Mouse (Mus musculus) hindbrain, embryonic 11.5 days (tissue): Measurements from ENCODE around the gene Mdm2. TPM values are rescaled to one million over a fixed set of nuclear protein-coding genes. Genes with fewer than 3 reads are reported as not detected.

ENCODE experiments used
- ATAC-seq: fragments of 200-750 bp; cut with Nextera tagmentation; 2 replicates; pipeline ENCODE4 v1.8.0; 2017; ENCODE audit warnings: mild to moderate bottlenecking, moderate TSS enrichment, moderate library complexity; ENCODE audit not compliant: low FRiP score
- DNase-seq: peaks from one replicate; pipeline ENCODE4 v3.0.0-alpha.2; 2015; ENCODE audit warnings: low spot score
- H3K27ac ChIP-seq: fragments of 300-500 bp; sonication (generic); 2 replicates; pipeline ENCODE4 v1.5.1; 2014; ENCODE audit warnings: mild to moderate bottlenecking, low read depth, low read length
- H3K27me3 ChIP-seq: fragments of 300-500 bp; sonication (generic); 2 replicates; pipeline ENCODE4 v1.6.1; 2014; ENCODE audit warnings: mild to moderate bottlenecking, low read length, moderate library complexity, mixed read lengths; ENCODE audit not compliant: control insufficient read depth, insufficient read depth
- H3K36me3 ChIP-seq: fragments of 300-500 bp; sonication (generic); 2 replicates; pipeline ENCODE4 v1.6.1; 2014; ENCODE audit warnings: mild to moderate bottlenecking, low read length, moderate library complexity, mixed read lengths; ENCODE audit not compliant: control insufficient read depth, insufficient read depth
- H3K4me1 ChIP-seq: fragments of 300-500 bp; sonication (generic); replicated peaks from 2 replicates; pipeline ENCODE4 v1.6.1; 2014; ENCODE audit warnings: low read length, mixed read lengths; ENCODE audit not compliant: control insufficient read depth, insufficient read depth
- H3K4me2 ChIP-seq: fragments of 300-500 bp; sonication (generic); replicated peaks from 2 replicates; pipeline ENCODE4 v1.6.1; 2014; ENCODE audit warnings: mild to moderate bottlenecking, low read depth, low read length
- H3K4me3 ChIP-seq: fragments of 300-500 bp; sonication (generic); 2 replicates; pipeline ENCODE4 v1.5.1; 2014; ENCODE audit warnings: low read depth, low read length
- H3K9ac ChIP-seq: fragments of 300-500 bp; sonication (generic); 2 replicates; pipeline ENCODE4 v1.6.1; 2014; ENCODE audit warnings: low read depth, low read length
- H3K9me3 ChIP-seq: fragments of 300-500 bp; sonication (generic); 2 replicates; pipeline ENCODE4 v1.6.1; 2016; ENCODE audit warnings: low read length; ENCODE audit not compliant: control insufficient read depth
- WGBS: fragments of 180-500 bp; shearing (Covaris S2); extraction: QIAGEN DNeasy Blood & Tissue Kit; methylation state at CpG from one replicate; pipeline ENCODE4 v1.1.7; 2014; 5-methylcytosine and 5-hydroxymethylcytosine counted together
- polyA plus RNA-seq: library from polyadenylated mRNA; unstranded; fragments of >200 nt; fragmentation: Nextera tagmentation; extraction: Ambion mirVana; gene quantifications from 2 replicates; pipeline ENCODE4 v1.2.1, GENCODE M21; 2014

Gene Mdm2
- polyA plus RNA-seq, 1 experiment from 2014 or later = 87.8 TPM

GRCm38 (mm10) chr10:117730637-117731203 is 20.2 kb upstream of the Mdm2 start:
- Histone ChIP-seq H3K9me3 (no peaks in the 10 kb centered on the region), H3K4me1 (no peaks in the 10 kb centered on the region), H3K4me3 (no peak overlapping the region), H3K27ac (no peak overlapping the region), H3K9ac (no peak overlapping the region), H3K27me3 (no peaks in the 10 kb centered on the region), H3K4me2 (no peak overlapping the region), H3K36me3 (no peaks in the 10 kb centered on the region)
- ATAC-seq (no peak), DNase-seq (no peak)
- whole genome bisulfite sequencing = 94% methylated on average over 12 of the region's 12 CpGs

DNA sequence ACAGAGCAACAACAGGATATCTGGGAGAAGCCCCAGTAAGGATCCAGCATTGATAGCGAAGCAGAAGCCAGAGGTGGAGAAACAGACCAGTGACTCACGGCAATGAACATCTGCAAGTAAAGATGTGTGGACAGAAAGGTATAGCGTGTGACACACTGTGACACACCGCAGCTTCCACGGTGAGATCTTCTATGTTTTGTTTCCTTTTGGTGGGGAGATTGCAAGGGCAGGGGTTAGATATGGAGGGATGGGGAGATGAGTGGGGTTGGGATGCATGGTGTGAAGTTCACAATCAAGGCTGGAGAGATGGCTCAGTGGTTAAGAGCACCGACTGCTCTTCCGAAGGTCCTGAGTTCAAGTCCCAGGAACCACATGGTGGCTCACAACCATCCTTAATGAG is 19.6 kb upstream of the Mdm2 start:
- WGBS = 96% methylated on average over 7 of the region's 7 CpGs
- H3K27ac ChIP-seq = no peak overlapping the region
- ATAC-seq = no peak

DNA sequence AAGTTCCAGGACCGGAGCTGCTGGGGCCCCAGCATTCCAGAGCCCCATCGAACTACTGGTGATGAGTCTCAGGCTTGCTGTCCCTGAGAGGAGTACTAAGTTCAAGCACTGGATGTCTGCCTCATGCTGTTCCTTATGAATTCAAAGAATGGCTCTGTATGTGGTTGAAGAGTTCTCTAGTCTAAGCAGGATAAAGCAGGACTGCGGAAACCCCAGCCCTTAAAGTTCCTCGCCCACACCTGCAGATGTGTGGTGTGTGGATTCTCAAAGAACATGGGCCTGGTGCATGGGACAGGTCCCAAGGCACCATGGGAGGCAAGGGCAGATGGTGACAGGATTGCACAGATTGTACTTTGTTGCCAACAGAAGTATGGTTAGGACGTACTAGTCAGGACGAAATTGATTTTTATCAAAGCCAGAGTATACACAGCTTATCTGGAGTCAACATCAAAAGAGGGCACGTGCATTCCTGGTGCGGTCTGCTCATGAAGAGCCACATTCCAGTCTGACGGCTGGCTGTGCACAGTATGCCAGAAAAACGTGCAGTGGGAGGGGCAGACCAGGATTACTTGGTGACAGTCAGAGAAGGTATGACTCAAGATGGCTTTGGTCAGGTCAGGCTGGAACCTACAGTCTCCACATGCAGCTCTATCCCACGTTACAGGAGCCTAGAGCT is 18.7 kb upstream of the Mdm2 start:
- Histone ChIP-seq H3K4me1 (no peaks in the 10 kb centered on the region), H3K9ac (no peak overlapping the region), H3K4me2 (no peak overlapping the region), H3K4me3 (no peak overlapping the region), H3K36me3 (no peaks in the 10 kb centered on the region), H3K27me3 (no peaks in the 10 kb centered on the region), H3K9me3 (no peaks in the 10 kb centered on the region), H3K27ac (no peak overlapping the region)
- ATAC-seq (no peak), DNase-seq (no peak)
- 82% methylated on average over 11 of the region's 11 CpGs for WGBS

More for the DNA sequence above, 19.6 kb upstream of the Mdm2 start:
- no peak for DNase-seq
- H3K36me3 ChIP-seq = no peaks in the 10 kb centered on the region
- no peak overlapping the region for H3K9ac ChIP-seq
- H3K4me1 ChIP-seq = no peaks in the 10 kb centered on the region
- no peak overlapping the region for H3K4me2 ChIP-seq
- H3K27me3 ChIP-seq = no peaks in the 10 kb centered on the region
- H3K4me3 ChIP-seq = no peak overlapping the region
- no peaks in the 10 kb centered on the region for H3K9me3 ChIP-seq

DNA sequence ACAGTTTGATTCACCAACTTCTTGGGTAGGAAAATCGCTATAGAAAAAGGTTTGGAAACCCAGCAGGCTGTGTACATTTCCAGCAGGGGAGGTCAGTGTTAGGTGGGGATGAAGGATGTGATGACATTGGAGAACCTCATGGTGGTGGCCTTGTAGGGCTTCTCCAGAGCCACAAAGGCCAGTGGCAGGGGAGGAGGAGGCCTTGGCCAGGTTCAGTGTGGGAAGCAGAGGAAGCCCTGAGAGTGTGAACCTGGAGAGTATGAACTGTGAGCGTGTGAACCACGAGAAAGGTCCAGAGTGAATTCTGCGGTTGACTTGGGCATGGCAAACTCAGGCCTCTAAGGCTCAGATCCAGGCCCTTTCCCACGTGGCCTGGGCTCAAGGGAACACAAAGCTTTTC is 18.0 kb upstream of the Mdm2 start:
- no peaks in the 10 kb centered on the region for H3K9me3 ChIP-seq
- no peak overlapping the region for H3K4me3 ChIP-seq
- no peak for DNase-seq
- WGBS = 86% methylated on average over 5 of the region's 5 CpGs
- H3K36me3 ChIP-seq = no peaks in the 10 kb centered on the region
- no peak for ATAC-seq
- H3K27me3 ChIP-seq = no peaks in the 10 kb centered on the region
- no peak overlapping the region for H3K9ac ChIP-seq
- no peak overlapping the region for H3K4me2 ChIP-seq
- H3K27ac ChIP-seq = no peak overlapping the region
- H3K4me1 ChIP-seq = no peaks in the 10 kb centered on the region

GRCm38 (mm10) chr10:117727518-117728110 is 17.1 kb upstream of the Mdm2 start:
- Histone ChIP-seq H3K4me2 (no peak overlapping the region), H3K27me3 (no peaks in the 10 kb centered on the region), H3K9ac (no peak overlapping the region), H3K9me3 (no peaks in the 10 kb centered on the region), H3K4me1 (no peaks in the 10 kb centered on the region), H3K36me3 (no peaks in the 10 kb centered on the region), H3K4me3 (no peak overlapping the region), H3K27ac (no peak overlapping the region)
- 88% methylated on average over 9 of the region's 9 CpGs for WGBS
- DNase-seq (no peak), ATAC-seq (no peak)

DNA sequence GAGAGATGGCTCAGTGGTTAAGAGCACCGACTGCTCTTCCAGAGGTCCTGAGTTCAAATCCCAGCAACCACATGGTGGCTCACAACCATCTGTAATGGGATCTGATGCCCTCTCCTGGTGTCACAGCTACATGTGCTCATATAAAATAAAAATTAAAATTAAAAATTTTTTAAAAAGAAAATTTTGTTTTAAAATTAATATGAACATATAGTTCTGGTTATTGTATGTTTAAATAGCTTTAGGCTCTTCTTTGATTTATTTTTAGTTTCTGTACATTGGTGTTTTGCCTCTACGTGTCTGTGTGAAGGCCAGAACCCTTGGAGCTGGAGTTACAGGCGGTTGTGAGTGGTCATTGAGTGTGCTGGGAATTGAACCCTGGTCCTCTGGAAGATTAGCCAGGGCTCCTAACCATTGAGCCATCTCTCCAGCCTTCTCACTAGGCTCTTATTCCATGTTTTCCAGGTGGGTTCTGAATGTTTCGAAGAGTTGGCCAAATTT is 16.4 kb upstream of the Mdm2 start:
- Histone ChIP-seq H3K27me3 (no peaks in the 10 kb centered on the region), H3K4me3 (no peak overlapping the region), H3K9ac (no peak overlapping the region), H3K9me3 (no peaks in the 10 kb centered on the region), H3K27ac (no peak overlapping the region), H3K4me1 (no peaks in the 10 kb centered on the region), H3K4me2 (no peak overlapping the region), H3K36me3 (no peaks in the 10 kb centered on the region)
- DNase-seq (no peak), ATAC-seq (no peak)
- WGBS = 94% methylated on average over 4 of the region's 4 CpGs

GRCm38 (mm10) chr10:117726350-117726749 is 15.8 kb upstream of the Mdm2 start:
- no peaks in the 10 kb centered on the region for H3K36me3 ChIP-seq
- no peaks in the 10 kb centered on the region for H3K4me1 ChIP-seq
- no peak overlapping the region for H3K4me3 ChIP-seq
- WGBS = 90% methylated on average over 4 of the region's 4 CpGs
- no peak for DNase-seq
- no peak overlapping the region for H3K27ac ChIP-seq
- H3K9ac ChIP-seq = no peak overlapping the region
- H3K4me2 ChIP-seq = no peak overlapping the region
- no peak for ATAC-seq
- no peaks in the 10 kb centered on the region for H3K27me3 ChIP-seq
- no peaks in the 10 kb centered on the region for H3K9me3 ChIP-seq

DNA sequence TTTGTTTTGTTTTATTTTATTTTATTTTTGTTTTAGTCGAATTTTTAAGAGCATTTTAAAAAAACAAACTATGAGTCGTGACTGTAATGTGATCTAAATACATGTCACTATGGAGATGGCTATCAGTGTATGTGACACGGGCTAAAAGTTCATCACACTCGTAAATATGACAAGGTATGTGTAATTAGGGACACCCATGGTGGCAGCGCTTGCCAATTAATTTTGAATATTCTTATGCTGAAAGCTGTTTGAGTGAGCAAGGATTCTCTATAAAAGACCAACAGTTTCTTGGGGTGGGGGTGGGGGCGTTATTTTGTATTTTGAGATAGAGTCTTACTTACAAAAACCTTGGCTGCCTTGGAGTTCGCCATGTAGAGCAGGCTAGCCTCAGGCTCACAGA is 15.1 kb upstream of the Mdm2 start:
- Histone ChIP-seq H3K36me3 (no peaks in the 10 kb centered on the region), H3K9me3 (no peaks in the 10 kb centered on the region), H3K27me3 (no peaks in the 10 kb centered on the region), H3K4me2 (no peak overlapping the region), H3K27ac (no peak overlapping the region), H3K4me3 (no peak overlapping the region), H3K9ac (no peak overlapping the region), H3K4me1 (no peaks in the 10 kb centered on the region)
- DNase-seq = no peak
- no peak for ATAC-seq
- 84% methylated on average over 7 of the region's 7 CpGs for WGBS
